Mouse (Mus musculus): ENCODE results near the gene Nanos1. TPM values are rescaled to one million over a fixed set of nuclear protein-coding genes. Genes with fewer than 3 reads are reported as not detected.

Nanos1 gene
- polyA plus RNA-seq (2014; fragmentation: Nextera tagmentation; extraction: Ambion mirVana), result 3.9 and 4.6 TPM in 2 replicates

GRCm38 (mm10) chr19:60755438-60756191 lies at the start of gene Nanos1:
TSS of gene Nanos1 (plus strand) at chr19:60755987.
- H3K27me3 ChIP-seq (ENCODE audit: control insufficient read depth, insufficient read depth, low read length), result peaks cover 16% of the 10 kb centered on the region
- peaks cover 5% of the 10 kb centered on the region; the same call in 1 of the 2 replicates for H3K4me1 ChIP-seq (ENCODE audit: control insufficient read depth, insufficient read depth, low read length)
- H3K9me3 ChIP-seq (ENCODE audit: control insufficient read depth, low read length), result no peaks in the 10 kb centered on the region
- WGBS, result under 1% methylated on average over 51 of the region's 58 CpGs
- peak within 1 kb of the TSS; percentile 73 for H3K4me3 ChIP-seq (ENCODE audit: low read depth, low read length)
- H3K4me2 ChIP-seq, result peak within 1 kb of the TSS; percentile 100
- DNase-seq (ENCODE audit: low spot score, missing footprints), result peak; percentile 96
- H3K9ac ChIP-seq (ENCODE audit: low read length), result peak within 1 kb of the TSS; percentile 69
- H3K27ac ChIP-seq (ENCODE audit: low read depth, low read length), result peak within 1 kb of the TSS; percentile 45
- H3K36me3 ChIP-seq (ENCODE audit: control insufficient read depth, insufficient read depth, low read length), result no peaks in the 10 kb centered on the region
- peak; percentile 94 for ATAC-seq (ENCODE audit: low FRiP score)

- no peaks in the 10 kb centered on the region for H3K36me3 ChIP-seq (ENCODE audit: control insufficient read depth, insufficient read depth, low read length)
- no peak overlapping the region for H3K4me2 ChIP-seq
- no peak for DNase-seq (ENCODE audit: low spot score, missing footprints)
- WGBS, result 79% methylated on average over 4 of the region's 4 CpGs
- no peaks in the 10 kb centered on the region for H3K4me1 ChIP-seq (ENCODE audit: control insufficient read depth, insufficient read depth, low read length)
- no peak overlapping the region for H3K9ac ChIP-seq (ENCODE audit: low read length)
- no peak for ATAC-seq (ENCODE audit: low FRiP score)
- H3K4me3 ChIP-seq (ENCODE audit: low read depth, low read length), result no peak overlapping the region
- H3K27ac ChIP-seq (ENCODE audit: low read depth, low read length), result no peak overlapping the region
- no peaks in the 10 kb centered on the region for H3K9me3 ChIP-seq (ENCODE audit: control insufficient read depth, low read length)
- H3K27me3 ChIP-seq (ENCODE audit: control insufficient read depth, insufficient read depth, low read length), result no peaks in the 10 kb centered on the region
These were observed 46.4 kb upstream of the Nanos1 start for GRCm38 (mm10) chr19:60709193-60709900.

GRCm38 (mm10) chr19:60710196-60710595 lies 45.6 kb upstream of the Nanos1 start:
- H3K27ac ChIP-seq (ENCODE audit: low read depth, low read length), result no peak overlapping the region
- no peaks in the 10 kb centered on the region for H3K27me3 ChIP-seq (ENCODE audit: control insufficient read depth, insufficient read depth, low read length)
- H3K36me3 ChIP-seq (ENCODE audit: control insufficient read depth, insufficient read depth, low read length), result no peaks in the 10 kb centered on the region
- no peaks in the 10 kb centered on the region for H3K4me1 ChIP-seq (ENCODE audit: control insufficient read depth, insufficient read depth, low read length)
- H3K4me3 ChIP-seq (ENCODE audit: low read depth, low read length), result no peak overlapping the region
- DNase-seq (ENCODE audit: low spot score, missing footprints) (no peak), ATAC-seq (ENCODE audit: low FRiP score) (no peak)
- H3K9me3 ChIP-seq (ENCODE audit: control insufficient read depth, low read length), result no peaks in the 10 kb centered on the region
- H3K4me2 ChIP-seq, result no peak overlapping the region
- no peak overlapping the region for H3K9ac ChIP-seq (ENCODE audit: low read length)
- 67% methylated on average over 3 of the region's 3 CpGs for WGBS

GRCm38 (mm10) chr19:60712577-60712976 lies 43.2 kb upstream of the Nanos1 start:
- no peaks in the 10 kb centered on the region for H3K4me1 ChIP-seq (ENCODE audit: control insufficient read depth, insufficient read depth, low read length)
- no peaks in the 10 kb centered on the region for H3K9me3 ChIP-seq (ENCODE audit: control insufficient read depth, low read length)
- no peak overlapping the region for H3K27ac ChIP-seq (ENCODE audit: low read depth, low read length)
- H3K9ac ChIP-seq (ENCODE audit: low read length), result no peak overlapping the region
- H3K4me3 ChIP-seq (ENCODE audit: low read depth, low read length), result no peak overlapping the region
- no peaks in the 10 kb centered on the region for H3K27me3 ChIP-seq (ENCODE audit: control insufficient read depth, insufficient read depth, low read length)
- no peak for ATAC-seq (ENCODE audit: low FRiP score)
- 87% methylated on average over 2 of the region's 2 CpGs for WGBS
- no peak for DNase-seq (ENCODE audit: low spot score, missing footprints)
- no peaks in the 10 kb centered on the region for H3K36me3 ChIP-seq (ENCODE audit: control insufficient read depth, insufficient read depth, low read length)
- no peak overlapping the region for H3K4me2 ChIP-seq

- 83% methylated on average over 2 of the region's 2 CpGs for WGBS
- no peak for DNase-seq (ENCODE audit: low spot score, missing footprints)
These were observed 39.4 kb upstream of the Nanos1 start for GRCm38 (mm10) chr19:60716381-60716780.

GRCm38 (mm10) chr19:60730281-60730852 lies 25.4 kb upstream of the Nanos1 start:
- no peaks in the 10 kb centered on the region for H3K4me1 ChIP-seq (ENCODE audit: control insufficient read depth, insufficient read depth, low read length)
- DNase-seq (ENCODE audit: low spot score, missing footprints) (no peak), ATAC-seq (ENCODE audit: low FRiP score) (no peak)
- H3K36me3 ChIP-seq (ENCODE audit: control insufficient read depth, insufficient read depth, low read length), result no peaks in the 10 kb centered on the region
- H3K9me3 ChIP-seq (ENCODE audit: control insufficient read depth, low read length), result no peaks in the 10 kb centered on the region
- H3K9ac ChIP-seq (ENCODE audit: low read length), result no peak overlapping the region
- no peak overlapping the region for H3K27ac ChIP-seq (ENCODE audit: low read depth, low read length)
- WGBS, result 55% methylated on average over 2 of the region's 2 CpGs
- H3K4me3 ChIP-seq (ENCODE audit: low read depth, low read length), result no peak overlapping the region
- H3K4me2 ChIP-seq, result no peak overlapping the region
- H3K27me3 ChIP-seq (ENCODE audit: control insufficient read depth, insufficient read depth, low read length), result no peaks in the 10 kb centered on the region

More at GRCm38 (mm10) chr19:60716381-60716780, 39.4 kb upstream of the Nanos1 start:
- Histone ChIP-seq H3K27ac (ENCODE audit: low read depth, low read length) (no peak overlapping the region), H3K4me3 (ENCODE audit: low read depth, low read length) (no peak overlapping the region), H3K9ac (ENCODE audit: low read length) (no peak overlapping the region), H3K36me3 (ENCODE audit: control insufficient read depth, insufficient read depth, low read length) (no peaks in the 10 kb centered on the region), H3K4me2 (no peak overlapping the region), H3K27me3 (ENCODE audit: control insufficient read depth, insufficient read depth, low read length) (no peaks in the 10 kb centered on the region), H3K9me3 (ENCODE audit: control insufficient read depth, low read length) (no peaks in the 10 kb centered on the region), H3K4me1 (ENCODE audit: control insufficient read depth, insufficient read depth, low read length) (no peaks in the 10 kb centered on the region)
- no peak for ATAC-seq (ENCODE audit: low FRiP score)

- ATAC-seq (ENCODE audit: low FRiP score) (no peak), DNase-seq (ENCODE audit: low spot score, missing footprints) (no peak)
- no peak overlapping the region for H3K4me3 ChIP-seq (ENCODE audit: low read depth, low read length)
- no peak overlapping the region for H3K4me2 ChIP-seq
- no peaks in the 10 kb centered on the region for H3K4me1 ChIP-seq (ENCODE audit: control insufficient read depth, insufficient read depth, low read length)
- WGBS, result 83% methylated on average over 1 of the region's 1 CpGs
- H3K27me3 ChIP-seq (ENCODE audit: control insufficient read depth, insufficient read depth, low read length), result no peaks in the 10 kb centered on the region
- H3K36me3 ChIP-seq (ENCODE audit: control insufficient read depth, insufficient read depth, low read length), result no peaks in the 10 kb centered on the region
- H3K27ac ChIP-seq (ENCODE audit: low read depth, low read length), result no peak overlapping the region
- no peak overlapping the region for H3K9ac ChIP-seq (ENCODE audit: low read length)
- no peaks in the 10 kb centered on the region for H3K9me3 ChIP-seq (ENCODE audit: control insufficient read depth, low read length)
These were observed 24.5 kb upstream of the Nanos1 start for GRCm38 (mm10) chr19:60731299-60731698.

GRCm38 (mm10) chr19:60731966-60732365 lies 23.8 kb upstream of the Nanos1 start:
- no peaks in the 10 kb centered on the region for H3K27me3 ChIP-seq (ENCODE audit: control insufficient read depth, insufficient read depth, low read length)
- H3K4me2 ChIP-seq, result no peak overlapping the region
- no peaks in the 10 kb centered on the region for H3K9me3 ChIP-seq (ENCODE audit: control insufficient read depth, low read length)
- no peaks in the 10 kb centered on the region for H3K4me1 ChIP-seq (ENCODE audit: control insufficient read depth, insufficient read depth, low read length)
- H3K27ac ChIP-seq (ENCODE audit: low read depth, low read length), result no peak overlapping the region
- no peak for DNase-seq (ENCODE audit: low spot score, missing footprints)
- no peak overlapping the region for H3K9ac ChIP-seq (ENCODE audit: low read length)
- H3K36me3 ChIP-seq (ENCODE audit: control insufficient read depth, insufficient read depth, low read length), result no peaks in the 10 kb centered on the region
- no peak for ATAC-seq (ENCODE audit: low FRiP score)
- H3K4me3 ChIP-seq (ENCODE audit: low read depth, low read length), result no peak overlapping the region
- 69% methylated on average over 1 of the region's 1 CpGs for WGBS

GRCm38 (mm10) chr19:60740560-60740959 lies 15.2 kb upstream of the Nanos1 start:
- no peak overlapping the region for H3K9ac ChIP-seq (ENCODE audit: low read length)
- H3K27ac ChIP-seq (ENCODE audit: low read depth, low read length), result no peak overlapping the region
- H3K4me3 ChIP-seq (ENCODE audit: low read depth, low read length), result no peak overlapping the region
- no peak for DNase-seq (ENCODE audit: low spot score, missing footprints)
- H3K4me1 ChIP-seq (ENCODE audit: control insufficient read depth, insufficient read depth, low read length), result no peaks in the 10 kb centered on the region
- no peaks in the 10 kb centered on the region for H3K27me3 ChIP-seq (ENCODE audit: control insufficient read depth, insufficient read depth, low read length)
- no peak overlapping the region for H3K4me2 ChIP-seq
- no peak for ATAC-seq (ENCODE audit: low FRiP score)
- no peaks in the 10 kb centered on the region for H3K9me3 ChIP-seq (ENCODE audit: control insufficient read depth, low read length)
- 47% methylated on average over 1 of the region's 1 CpGs for WGBS
- no peaks in the 10 kb centered on the region for H3K36me3 ChIP-seq (ENCODE audit: control insufficient read depth, insufficient read depth, low read length)
